Mouse (Mus musculus): Measurements from ENCODE around the gene Olfr512. TPM values are rescaled to one million over a fixed set of nuclear protein-coding genes. Genes with fewer than 3 reads are reported as not detected.

The Olfr512 gene
- total RNA-seq (2017), result 0.96 TPM in 1 of 3 replicates, not detected in the others

DNA sequence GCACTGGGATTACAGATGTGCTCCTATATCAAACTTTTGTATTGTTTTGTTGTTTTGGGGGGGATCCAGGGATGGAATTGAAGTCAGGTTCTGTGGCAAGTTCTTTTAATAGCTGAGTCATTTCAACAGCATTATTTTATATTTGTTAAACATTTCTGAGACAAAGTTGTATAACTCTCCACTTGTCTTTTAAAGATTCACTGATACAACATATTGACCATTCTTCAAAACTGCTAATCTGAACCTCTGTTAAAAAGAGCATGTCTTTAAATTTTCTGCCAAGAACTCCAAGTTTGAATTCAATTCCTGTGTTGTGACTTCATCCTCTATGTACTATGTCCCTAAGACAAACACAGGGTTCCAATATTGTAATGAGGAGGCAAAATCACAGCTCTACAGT is at the start of gene Olfr512:
Gene Olfr512 (plus strand): TSS at position 301 of the 400 bp plus-strand sequence.
- no peak for ATAC-seq (replicated peaks; ENCODE audit: insufficient number of reproducible peaks, low FRiP score, low TSS enrichment, poor library complexity, severe bottlenecking)

DNA sequence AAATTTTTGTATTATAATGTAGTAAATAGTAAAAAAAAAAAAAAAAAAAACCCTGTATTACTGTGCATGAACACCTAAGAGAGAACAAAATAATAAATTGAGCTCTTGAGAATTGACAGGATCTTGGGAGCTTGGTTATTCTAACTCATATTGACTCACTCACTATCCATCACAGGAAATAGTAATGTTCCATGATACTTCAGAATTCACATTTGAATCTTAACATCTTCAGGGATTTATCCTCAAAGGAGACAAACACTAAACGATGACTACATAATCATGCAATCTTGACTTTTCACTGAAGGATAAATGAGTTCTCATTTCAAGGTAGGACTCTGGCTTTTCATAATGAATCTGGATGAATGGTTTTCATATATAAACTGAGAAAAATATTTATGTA is 47.0 kb upstream of the Olfr512 start, which contains the start of gene Olfr510:
Gene Olfr510 (plus strand): TSS at position 301 of the 400 bp plus-strand sequence.
- no peak for ATAC-seq (replicated peaks; ENCODE audit: insufficient number of reproducible peaks, low FRiP score, low TSS enrichment, poor library complexity, severe bottlenecking)

DNA sequence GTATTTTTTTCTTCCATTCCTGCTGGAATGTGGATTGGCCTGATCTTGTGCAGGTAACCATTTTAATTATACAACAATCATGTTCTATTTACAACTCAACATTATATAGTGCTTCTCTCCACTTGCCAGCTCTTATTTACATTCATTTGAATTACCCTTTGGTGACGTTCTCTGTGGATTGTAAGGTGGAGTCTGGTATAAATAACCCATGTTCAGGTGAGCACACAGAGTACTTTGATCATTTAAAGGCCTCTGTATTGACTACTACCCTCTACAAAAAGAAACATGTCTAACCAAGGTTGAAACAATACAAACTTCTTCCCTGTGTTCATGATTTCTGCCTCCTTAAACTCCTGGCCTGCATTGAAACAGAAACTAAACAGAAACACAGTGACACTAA is 42.1 kb upstream of the Olfr512 start:
- no peak for ATAC-seq (replicated peaks; ENCODE audit: insufficient number of reproducible peaks, low FRiP score, low TSS enrichment, poor library complexity, severe bottlenecking)

DNA sequence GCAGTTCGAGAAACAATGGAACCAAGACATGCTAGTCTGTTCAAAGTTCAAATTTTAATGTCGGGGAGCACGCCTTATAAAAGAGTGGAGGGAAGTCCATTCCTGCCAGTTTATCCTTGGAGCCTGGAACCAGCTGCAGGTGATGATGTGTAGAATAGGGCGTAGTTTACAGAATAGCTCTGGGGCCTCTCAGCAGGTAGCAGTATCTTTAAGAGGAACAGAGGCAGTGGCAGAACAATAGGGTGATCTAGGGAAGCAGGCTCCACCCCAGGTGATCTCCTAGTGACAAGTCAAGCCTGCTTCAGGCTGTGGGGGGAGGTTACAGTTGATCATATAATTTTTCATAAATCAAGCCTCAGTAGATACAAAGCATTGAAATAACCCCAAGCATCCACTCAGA is 34.2 kb upstream of the Olfr512 start:
- ATAC-seq (replicated peaks; ENCODE audit: insufficient number of reproducible peaks, low FRiP score, low TSS enrichment, poor library complexity, severe bottlenecking), result no peak

DNA sequence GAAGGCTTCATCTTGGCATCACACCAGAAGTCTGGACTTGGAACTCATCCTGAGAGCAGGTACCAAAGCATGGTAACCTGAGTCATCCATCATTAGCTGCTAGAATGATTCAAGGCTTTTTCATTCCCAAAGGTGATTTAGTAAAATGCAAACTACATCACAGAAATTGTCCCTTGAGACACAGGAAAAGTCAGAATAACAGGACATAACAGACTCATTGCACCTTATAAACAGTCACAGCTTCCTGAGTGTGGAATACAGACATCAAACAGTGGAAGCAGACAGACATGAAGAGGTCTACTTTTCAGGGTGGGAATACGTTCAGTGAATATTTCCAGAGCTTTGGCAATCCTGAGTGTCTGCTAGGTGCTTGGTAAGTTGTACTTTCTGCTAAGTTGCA is 37.6 kb downstream of the Olfr512 start, which contains the start of gene Olfr513:
Gene Olfr513 (plus strand): TSS at position 301 of the 400 bp plus-strand sequence.
- no peak for ATAC-seq (replicated peaks; ENCODE audit: insufficient number of reproducible peaks, low FRiP score, low TSS enrichment, poor library complexity, severe bottlenecking)

DNA sequence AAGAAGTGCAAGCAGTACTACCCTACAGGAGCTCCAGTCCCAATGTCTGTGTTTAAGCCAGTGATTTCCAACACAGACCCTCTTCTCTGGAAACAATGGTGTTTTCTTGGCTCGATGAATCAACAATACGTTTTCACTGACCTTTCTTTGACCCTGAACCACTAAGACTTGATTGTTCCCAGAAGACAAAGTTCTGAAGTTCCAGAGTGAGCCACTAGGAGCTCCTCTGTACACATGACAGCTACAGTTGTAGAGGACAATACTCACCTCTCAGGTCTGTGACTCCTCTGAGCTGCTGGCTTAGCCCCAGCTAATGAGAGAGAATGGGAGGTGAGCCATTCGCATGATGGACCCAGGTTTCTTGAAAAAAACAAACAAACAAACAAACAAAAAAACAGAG is 47.3 kb downstream of the Olfr512 start:
- ATAC-seq (replicated peaks; ENCODE audit: insufficient number of reproducible peaks, low FRiP score, low TSS enrichment, poor library complexity, severe bottlenecking), result no peak

Other genes starting within 250 kb of the Olfr512 start
- not detected in 3 replicates for gene Olfr498, start 248.0 kb upstream of the Olfr512 start, total RNA-seq (2017)
- gene Olfr502, start 188.3 kb upstream of the Olfr512 start, total RNA-seq (2017), result not detected in 3 replicates
- gene Olfr503, start 168.8 kb upstream of the Olfr512 start, total RNA-seq (2017), result not detected in 3 replicates
- not detected in 3 replicates for gene Olfr504, start 147.5 kb upstream of the Olfr512 start, total RNA-seq (2017)
- gene Olfr506, start 102.5 kb upstream of the Olfr512 start, total RNA-seq (2017), result not detected in 3 replicates
- not detected in 3 replicates for gene Olfr507, start 91.5 kb upstream of the Olfr512 start, total RNA-seq (2017)
- not detected in 3 replicates for gene Olfr508, start 83.3 kb upstream of the Olfr512 start, total RNA-seq (2017)
- not detected in 3 replicates for gene Olfr509, start 61.4 kb upstream of the Olfr512 start, total RNA-seq (2017)
- gene Olfr510, start 46.9 kb upstream of the Olfr512 start, total RNA-seq (2017), result not detected in 3 replicates
- not detected in 3 replicates for gene Olfr513, start 37.7 kb downstream of the Olfr512 start, total RNA-seq (2017)
- gene Olfr514, start 112.7 kb downstream of the Olfr512 start, total RNA-seq (2017), result not detected in 3 replicates
- gene Olfr516, start 137.2 kb downstream of the Olfr512 start, total RNA-seq (2017), result not detected in 3 replicates
- gene Olfr517, start 159.1 kb downstream of the Olfr512 start, total RNA-seq (2017), result not detected in 3 replicates
- not detected in 3 replicates for gene Olfr518, start 171.7 kb downstream of the Olfr512 start, total RNA-seq (2017)
- gene Olfr519, start 181.1 kb downstream of the Olfr512 start, total RNA-seq (2017), result not detected in 3 replicates
- gene Nlrp10, start 216.9 kb downstream of the Olfr512 start, total RNA-seq (2017), result 1.2 to 2.4 TPM (median 1.4 TPM) in 3 replicates
- 58.0 to 87.8 TPM (median 78.2 TPM) in 3 replicates for gene Eif3f, start 221.1 kb downstream of the Olfr512 start, total RNA-seq (2017)
- gene Tub, start 237.0 kb downstream of the Olfr512 start, total RNA-seq (2017), result 0.19 to 0.49 TPM (median 0.21 TPM) in 3 replicates